Mouse (Mus musculus) heart, embryonic 13.5 days (tissue): ENCODE results near the gene Ccdc189. TPM values are rescaled to one million over a fixed set of nuclear protein-coding genes. Genes with fewer than 3 reads are reported as not detected.

Source experiments
- ATAC-seq: fragments of 200-750 bp; cut with Nextera tagmentation; 2 replicates; pipeline ENCODE4 v1.8.0; 2017; ENCODE audit warnings: moderate TSS enrichment; ENCODE audit not compliant: insufficient number of reproducible peaks, low FRiP score, low TSS enrichment; ENCODE audit errors: extremely low read depth
- H3K27ac ChIP-seq: fragments of 300-500 bp; sonication (generic); replicated peaks from 2 replicates; pipeline ENCODE4 v1.5.1; 2015; ENCODE audit warnings: moderate library complexity, mild to moderate bottlenecking, inconsistent platforms
- H3K27me3 ChIP-seq: fragments of 300-500 bp; sonication (generic); replicated peaks from 2 replicates; pipeline ENCODE4 v1.6.1; 2015; ENCODE audit warnings: mild to moderate bottlenecking, inconsistent platforms
- H3K36me3 ChIP-seq: fragments of 300-500 bp; sonication (generic); 2 replicates; pipeline ENCODE4 v1.6.1; 2015; ENCODE audit warnings: mild to moderate bottlenecking, inconsistent platforms
- H3K4me1 ChIP-seq: fragments of 300-500 bp; sonication (generic); 2 replicates; pipeline ENCODE4 v1.6.1; 2015; ENCODE audit warnings: inconsistent platforms
- H3K4me2 ChIP-seq: fragments of 300-500 bp; sonication (generic); 2 replicates; pipeline ENCODE4 v1.6.1; 2015; ENCODE audit warnings: inconsistent platforms, mild to moderate bottlenecking, moderate library complexity
- H3K4me3 ChIP-seq: fragments of 300-500 bp; sonication (generic); 2 replicates; pipeline ENCODE4 v1.5.1; 2015; ENCODE audit warnings: moderate library complexity, mild to moderate bottlenecking, inconsistent platforms
- H3K9ac ChIP-seq: fragments of 300-500 bp; sonication (generic); 2 replicates; pipeline ENCODE4 v1.6.1; 2015; ENCODE audit warnings: inconsistent platforms, mild to moderate bottlenecking, moderate library complexity
- H3K9me3 ChIP-seq: fragments of 300-500 bp; sonication (generic); 2 replicates; pipeline ENCODE4 v1.6.1; 2016; ENCODE audit warnings: inconsistent platforms
- WGBS: fragments of 180-500 bp; shearing (Covaris S2); methylation state at CpG from one replicate; pipeline ENCODE4 v1.1.7; 2015; ENCODE audit warnings: mixed read lengths; 5-methylcytosine and 5-hydroxymethylcytosine counted together
- polyA plus RNA-seq: library from polyadenylated mRNA; unstranded; fragments of >200 nt; fragmentation: Nextera tagmentation; extraction: Ambion mirVana; gene quantifications from 2 replicates; pipeline ENCODE4 v1.2.1, GENCODE M21; 2015

The Ccdc189 gene
- polyA plus RNA-seq, 1 experiment from 2014 or later = 7.8 TPM

GRCm38 (mm10) chr7:127591108-127591507 is 2.7 kb upstream of the Ccdc189 start:
- H3K4me3 ChIP-seq = no peak overlapping the region
- ATAC-seq = no peak
- WGBS = 77% methylated on average over 10 of the region's 10 CpGs
- no peaks in the 10 kb centered on the region for H3K27me3 ChIP-seq
- H3K4me1 ChIP-seq = peaks cover 18% of the 10 kb centered on the region
- no peak overlapping the region for H3K9ac ChIP-seq
- peaks cover 67% of the 10 kb centered on the region for H3K36me3 ChIP-seq
- H3K4me2 ChIP-seq = no peak overlapping the region
- H3K27ac ChIP-seq = no peak overlapping the region
- no peaks in the 10 kb centered on the region for H3K9me3 ChIP-seq

DNA sequence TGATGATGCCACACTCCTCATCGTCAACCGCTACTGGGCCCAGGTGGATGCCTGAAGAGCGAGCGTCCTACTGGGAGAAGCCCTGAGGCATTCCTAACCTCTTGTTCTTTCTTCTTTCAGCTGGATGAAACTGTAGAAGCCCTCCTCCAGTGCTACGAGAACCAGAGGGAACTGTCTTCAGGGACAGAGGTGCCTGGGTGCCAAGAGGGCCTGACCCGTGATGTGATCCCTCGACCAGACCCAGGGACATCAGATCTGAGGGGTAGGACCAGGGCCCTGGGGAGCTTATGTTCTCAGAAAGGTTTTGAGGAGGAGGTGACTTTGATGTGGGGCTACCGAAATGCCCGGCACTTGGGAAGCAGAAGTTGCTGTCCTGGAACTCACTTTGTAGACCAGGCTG is 1.2 kb upstream of the Ccdc189 start:
- H3K27ac ChIP-seq = no peak overlapping the region
- H3K4me1 ChIP-seq = peaks cover 18% of the 10 kb centered on the region
- no peaks in the 10 kb centered on the region for H3K9me3 ChIP-seq
- peak overlapping the region; percentile 87 for H3K4me2 ChIP-seq
- peaks cover 58% of the 10 kb centered on the region for H3K36me3 ChIP-seq
- no peaks in the 10 kb centered on the region for H3K27me3 ChIP-seq
- peak overlapping the region; percentile 97 for H3K9ac ChIP-seq
- 89% methylated on average over 9 of the region's 9 CpGs for WGBS
- H3K4me3 ChIP-seq = peak overlapping the region; percentile 96
- no peak for ATAC-seq

DNA sequence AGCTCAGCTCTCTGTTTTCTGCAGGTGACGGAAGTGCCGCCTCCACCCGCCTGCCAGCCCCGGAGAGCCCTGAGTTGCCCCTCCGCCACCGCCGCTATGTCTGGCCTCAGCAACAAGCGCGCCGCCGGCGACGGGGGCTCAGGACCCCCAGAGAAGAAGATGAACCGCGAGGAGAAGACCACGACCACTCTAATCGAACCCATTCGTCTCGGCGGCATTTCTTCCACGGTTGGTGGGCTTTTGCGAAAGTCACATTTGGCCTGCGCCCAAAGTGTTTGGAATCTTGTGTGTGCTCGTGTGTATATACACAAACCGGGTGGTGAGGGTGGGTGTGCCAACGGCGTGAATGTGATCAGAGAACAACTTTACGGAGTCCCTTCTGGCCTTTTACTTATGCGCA is 506 bp upstream of the Ccdc189 start:
- no peaks in the 10 kb centered on the region for H3K27me3 ChIP-seq
- peak overlapping the region; percentile 58 for H3K27ac ChIP-seq
- peaks cover 18% of the 10 kb centered on the region for H3K4me1 ChIP-seq
- peak overlapping the region; percentile 87 for H3K4me2 ChIP-seq
- H3K9me3 ChIP-seq = no peaks in the 10 kb centered on the region
- peak overlapping the region; percentile 96 for H3K4me3 ChIP-seq
- no peak for ATAC-seq
- peak overlapping the region; percentile 97 for H3K9ac ChIP-seq
- peaks cover 57% of the 10 kb centered on the region for H3K36me3 ChIP-seq
- 4% methylated on average over 29 of the region's 29 CpGs for WGBS

- H3K9ac ChIP-seq = peak overlapping the region; percentile 80
- ATAC-seq = no peak
- H3K4me1 ChIP-seq = peaks cover 18% of the 10 kb centered on the region
- H3K9me3 ChIP-seq = no peaks in the 10 kb centered on the region
- H3K4me2 ChIP-seq = peak overlapping the region; percentile 87
- H3K36me3 ChIP-seq = peaks cover 57% of the 10 kb centered on the region
- H3K27me3 ChIP-seq = no peaks in the 10 kb centered on the region
- peak overlapping the region; percentile 96 for H3K4me3 ChIP-seq
- H3K27ac ChIP-seq = peak overlapping the region; percentile 76; the same call in 1 of the 2 replicates
- 61% methylated on average over 5 of the region's 5 CpGs for WGBS
Observed at GRCm38 (mm10) chr7:127587196-127587595, 1.2 kb downstream of the Ccdc189 start.

DNA sequence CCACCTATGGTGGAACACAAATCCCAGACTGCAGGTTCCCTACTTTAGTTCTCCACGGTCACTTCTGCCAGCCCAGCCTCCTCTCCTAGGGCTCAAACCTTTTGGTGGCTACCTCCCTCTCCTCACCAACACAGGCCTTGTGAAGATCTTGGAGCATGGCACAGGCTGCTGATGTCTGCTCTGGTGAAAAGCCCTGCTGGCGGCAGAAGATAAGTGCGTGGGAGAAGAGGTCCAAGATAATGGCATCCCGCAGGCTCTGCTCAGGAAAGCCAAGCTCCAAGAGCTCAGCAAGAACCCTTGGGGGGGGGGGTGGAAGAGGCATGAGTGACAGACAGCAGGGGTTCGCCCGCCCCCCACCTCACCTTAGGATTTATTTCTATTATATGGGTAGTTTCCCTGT is 2.2 kb downstream of the Ccdc189 start:
- WGBS = 69% methylated on average over 6 of the region's 6 CpGs
- Histone ChIP-seq H3K9me3 (no peaks in the 10 kb centered on the region), H3K4me2 (no peak overlapping the region), H3K4me1 (peaks cover 18% of the 10 kb centered on the region), H3K36me3 (peaks cover 57% of the 10 kb centered on the region), H3K27me3 (no peaks in the 10 kb centered on the region), H3K4me3 (no peak overlapping the region), H3K27ac (no peak overlapping the region), H3K9ac (no peak overlapping the region)
- ATAC-seq = no peak

DNA sequence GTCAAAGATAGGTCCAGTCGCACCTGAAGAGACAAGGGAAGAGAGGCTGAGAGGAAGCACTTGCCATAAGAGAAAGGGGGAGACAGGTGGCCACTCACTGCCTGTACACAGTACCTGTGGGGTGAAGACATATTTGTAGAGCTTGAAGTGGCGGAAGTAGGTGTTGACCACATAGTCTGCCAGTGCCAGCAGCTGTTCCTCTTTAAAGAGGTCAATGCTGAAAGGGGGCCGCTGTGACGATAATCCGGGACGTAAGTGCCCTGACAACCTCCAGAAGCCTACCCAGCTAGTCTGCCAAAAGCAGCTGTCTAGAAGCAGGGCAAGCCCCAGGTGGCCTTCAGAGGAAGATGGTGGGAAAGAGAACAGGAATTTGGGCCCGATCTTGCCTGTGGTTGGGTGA is 3.4 kb downstream of the Ccdc189 start:
- Histone ChIP-seq H3K4me3 (no peak overlapping the region), H3K9me3 (no peaks in the 10 kb centered on the region), H3K27me3 (no peaks in the 10 kb centered on the region), H3K4me1 (peaks cover 18% of the 10 kb centered on the region), H3K9ac (no peak overlapping the region), H3K36me3 (peaks cover 58% of the 10 kb centered on the region), H3K27ac (no peak overlapping the region), H3K4me2 (no peak overlapping the region)
- no peak for ATAC-seq
- 75% methylated on average over 7 of the region's 7 CpGs for WGBS

DNA sequence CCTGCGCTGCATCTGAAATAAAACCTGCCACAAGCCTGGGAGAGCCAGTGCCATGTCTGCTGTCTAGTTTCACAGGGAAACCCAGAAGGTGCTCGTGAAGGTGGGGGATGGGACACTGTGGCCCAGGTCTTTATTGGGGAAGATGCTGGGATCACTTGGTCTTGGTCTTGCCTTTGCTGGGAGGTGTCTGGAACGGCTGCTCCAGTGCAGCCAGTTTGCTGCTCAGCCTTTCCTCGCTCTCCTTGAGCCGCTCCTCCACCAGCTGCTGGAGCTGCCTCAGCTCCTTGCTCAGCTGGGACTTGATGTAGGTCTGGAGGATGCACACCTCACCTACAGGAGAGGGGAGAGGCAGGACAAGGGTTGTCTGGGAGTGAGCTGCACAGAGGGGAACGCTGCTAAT is 5.1 kb downstream of the Ccdc189 start:
- no peaks in the 10 kb centered on the region for H3K9me3 ChIP-seq
- peaks cover 9% of the 10 kb centered on the region for H3K4me1 ChIP-seq
- ATAC-seq = no peak
- H3K27me3 ChIP-seq = no peaks in the 10 kb centered on the region
- H3K36me3 ChIP-seq = peaks cover 67% of the 10 kb centered on the region
- H3K27ac ChIP-seq = no peak overlapping the region
- WGBS = 84% methylated on average over 6 of the region's 6 CpGs
- no peak overlapping the region for H3K4me2 ChIP-seq
- H3K4me3 ChIP-seq = no peak overlapping the region
- no peak overlapping the region for H3K9ac ChIP-seq

- H3K9ac ChIP-seq = peak overlapping the region; percentile 95
- H3K36me3 ChIP-seq = peaks cover 36% of the 10 kb centered on the region
- H3K9me3 ChIP-seq = no peaks in the 10 kb centered on the region
- H3K4me3 ChIP-seq = peak overlapping the region; percentile 83
- no peaks in the 10 kb centered on the region for H3K27me3 ChIP-seq
- ATAC-seq = no peak
- 13% methylated on average over 7 of the region's 7 CpGs for WGBS
- H3K4me2 ChIP-seq = peak overlapping the region; percentile 81
- H3K4me1 ChIP-seq = peaks cover 25% of the 10 kb centered on the region
- H3K27ac ChIP-seq = peak overlapping the region; percentile 62
Observed at GRCm38 (mm10) chr7:127574115-127574514, 14.3 kb downstream of the Ccdc189 start.

- Histone ChIP-seq H3K9ac (peak overlapping the region; percentile 95), H3K4me2 (peak overlapping the region; percentile 81), H3K27ac (peak overlapping the region; percentile 62), H3K27me3 (no peaks in the 10 kb centered on the region), H3K4me1 (peaks cover 25% of the 10 kb centered on the region), H3K9me3 (no peaks in the 10 kb centered on the region), H3K36me3 (peaks cover 36% of the 10 kb centered on the region), H3K4me3 (peak overlapping the region; percentile 83)
- under 1% methylated on average over 28 of the region's 28 CpGs for WGBS
- ATAC-seq = 0 out of 2 replicates have a peak, but pooled peaks have one; percentile 9
Observed at GRCm38 (mm10) chr7:127573503-127574008, 14.8 kb downstream of the Ccdc189 start.

GRCm38 (mm10) chr7:127572895-127573471 is 15.4 kb downstream of the Ccdc189 start, which contains the start of gene Phkg2:
TSS of gene Phkg2 (plus strand) at chr7:127573340.
- Histone ChIP-seq H3K9ac (peak within 1 kb of the TSS; percentile 95), H3K27ac (peak within 1 kb of the TSS; percentile 68), H3K4me1 (peaks cover 25% of the 10 kb centered on the region), H3K4me3 (peak within 1 kb of the TSS; percentile 83), H3K4me2 (peak within 1 kb of the TSS; percentile 81), H3K9me3 (no peaks in the 10 kb centered on the region), H3K36me3 (peaks cover 35% of the 10 kb centered on the region), H3K27me3 (no peaks in the 10 kb centered on the region)
- under 1% methylated on average over 17 of the region's 17 CpGs for WGBS
- peak; percentile 91 for ATAC-seq

DNA sequence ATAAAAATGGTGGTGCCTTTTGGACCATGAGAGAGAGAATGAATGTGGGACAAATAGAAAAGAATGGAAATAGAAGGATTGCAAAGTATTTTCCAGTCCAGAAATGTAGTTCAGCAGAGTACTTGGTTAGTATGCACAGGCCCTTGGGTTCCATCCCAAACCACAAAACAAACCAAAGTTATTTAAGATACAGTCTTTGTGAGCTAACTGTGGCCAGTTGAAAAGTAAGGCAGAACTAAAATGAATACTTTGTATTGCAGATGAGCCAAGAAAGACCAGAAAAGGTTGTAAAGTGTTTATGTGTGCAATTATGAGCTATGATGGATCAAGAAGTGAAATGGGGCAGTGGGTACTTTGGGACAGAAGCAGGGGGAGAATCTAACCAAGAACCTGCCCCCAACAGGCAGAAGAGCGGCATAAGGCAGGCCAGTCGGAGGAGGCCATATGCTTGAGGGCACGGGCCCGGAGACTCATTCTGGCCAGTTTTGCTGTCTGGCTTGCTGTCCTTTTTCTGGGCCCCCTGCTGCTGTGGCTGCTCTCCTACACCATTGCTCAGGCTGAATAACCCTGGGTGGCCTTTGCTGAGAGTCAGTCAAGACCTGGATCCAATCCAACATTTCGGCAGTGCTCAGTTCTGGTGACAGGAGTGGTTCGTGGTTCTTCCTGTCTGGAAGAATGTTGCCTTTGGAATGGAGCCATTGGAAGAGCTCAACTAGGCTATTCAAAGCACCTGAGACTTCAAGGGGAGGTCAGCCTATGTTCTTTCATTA is 23.8 kb downstream of the Ccdc189 start:
- H3K4me2 ChIP-seq = no peak overlapping the region
- peaks cover 13% of the 10 kb centered on the region for H3K4me1 ChIP-seq
- 64% methylated on average over 6 of the region's 6 CpGs for WGBS
- peaks cover 82% of the 10 kb centered on the region for H3K36me3 ChIP-seq
- no peaks in the 10 kb centered on the region for H3K9me3 ChIP-seq
- H3K9ac ChIP-seq = no peak overlapping the region
- no peaks in the 10 kb centered on the region for H3K27me3 ChIP-seq
- peak overlapping the region; percentile 68 for H3K27ac ChIP-seq
- ATAC-seq = peak; percentile 46; the same call in 1 of the 2 replicates
- H3K4me3 ChIP-seq = no peak overlapping the region
